Mouse (Mus musculus) heart, embryonic 11.5 days (tissue): ENCODE data around the gene Mymx. TPM values are rescaled to one million over a fixed set of nuclear protein-coding genes. Genes with fewer than 3 reads are reported as not detected.

Source experiments
- ATAC-seq: fragments of 200-750 bp; cut with Nextera tagmentation; replicated peaks from 2 replicates; pipeline ENCODE4 v1.8.0; 2017; ENCODE audit warnings: moderate library complexity; ENCODE audit not compliant: insufficient number of reproducible peaks, low FRiP score, low TSS enrichment
- H3K27ac ChIP-seq: fragments of 300-500 bp; sonication (generic); 2 replicates; pipeline ENCODE4 v1.5.1; 2014; ENCODE audit warnings: mild to moderate bottlenecking, low read depth, low read length
- H3K27me3 ChIP-seq: fragments of 300-500 bp; sonication (generic); 2 replicates; pipeline ENCODE4 v1.6.1; 2014; ENCODE audit warnings: mild to moderate bottlenecking, low read length, mixed read lengths; ENCODE audit not compliant: control insufficient read depth, insufficient read depth
- H3K36me3 ChIP-seq: fragments of 300-500 bp; sonication (generic); 2 replicates; pipeline ENCODE4 v1.6.1; 2014; ENCODE audit warnings: mild to moderate bottlenecking, low read length, moderate library complexity, mixed read lengths; ENCODE audit not compliant: control insufficient read depth, insufficient read depth
- H3K4me1 ChIP-seq: fragments of 300-500 bp; sonication (generic); 2 replicates; pipeline ENCODE4 v1.6.1; 2014; ENCODE audit warnings: low read length; ENCODE audit not compliant: control insufficient read depth, insufficient read depth
- H3K4me2 ChIP-seq: fragments of 300-500 bp; sonication (generic); 2 replicates; pipeline ENCODE4 v1.6.1; 2014; ENCODE audit warnings: mild to moderate bottlenecking, moderate library complexity
- H3K4me3 ChIP-seq: fragments of 300-500 bp; sonication (generic); 2 replicates; pipeline ENCODE4 v1.5.1; 2014; ENCODE audit warnings: low read depth, low read length
- H3K9ac ChIP-seq: fragments of 300-500 bp; sonication (generic); 2 replicates; pipeline ENCODE4 v1.6.1; 2014; ENCODE audit warnings: mild to moderate bottlenecking, low read depth, low read length, moderate library complexity
- H3K9me3 ChIP-seq: fragments of 300-500 bp; sonication (generic); replicated peaks from 2 replicates; pipeline ENCODE4 v1.6.1; 2016; ENCODE audit warnings: low read length; ENCODE audit not compliant: control insufficient read depth
- WGBS: fragments of 180-500 bp; shearing (Covaris S2); extraction: QIAGEN DNeasy Blood & Tissue Kit; methylation state at CpG from one replicate; pipeline ENCODE4 v1.1.7; 2014; ENCODE audit not compliant: insufficient replicate concordance; 5-methylcytosine and 5-hydroxymethylcytosine counted together
- polyA plus RNA-seq: library from polyadenylated mRNA; unstranded; fragments of >200 nt; fragmentation: Nextera tagmentation; extraction: Ambion mirVana; gene quantifications from 2 replicates; pipeline ENCODE4 v1.2.1, GENCODE M21; 2014

Gene Mymx
- polyA plus RNA-seq, 1 experiment from 2014 or later = not detected

- ATAC-seq = no peak
- H3K4me1 ChIP-seq = peaks cover 42% of the 10 kb centered on the region
- H3K27ac ChIP-seq = no peak overlapping the region
- H3K9me3 ChIP-seq = no peaks in the 10 kb centered on the region
- H3K27me3 ChIP-seq = no peaks in the 10 kb centered on the region
- no peak overlapping the region for H3K9ac ChIP-seq
- 74% methylated on average over 6 of the region's 6 CpGs for WGBS
- 0 out of 2 replicates have a peak, but pooled peaks cover 2% of the 10 kb centered on the region for H3K36me3 ChIP-seq
- H3K4me2 ChIP-seq = no peak overlapping the region
- no peak overlapping the region for H3K4me3 ChIP-seq
These were observed 19.7 kb downstream of the Mymx start for GRCm38 (mm10) chr17:45582188-45582587.

- H3K36me3 ChIP-seq = no peaks in the 10 kb centered on the region
- H3K9me3 ChIP-seq = no peaks in the 10 kb centered on the region
- no peak overlapping the region for H3K4me2 ChIP-seq
- H3K27me3 ChIP-seq = no peaks in the 10 kb centered on the region
- no peak overlapping the region for H3K9ac ChIP-seq
- peaks cover 42% of the 10 kb centered on the region for H3K4me1 ChIP-seq
- H3K4me3 ChIP-seq = no peak overlapping the region
- ATAC-seq = no peak
- H3K27ac ChIP-seq = no peak overlapping the region
- WGBS = 18% methylated on average over 2 of the region's 2 CpGs
These were observed 20.3 kb downstream of the Mymx start for GRCm38 (mm10) chr17:45581567-45581983.

GRCm38 (mm10) chr17:45580958-45581477 is 20.9 kb downstream of the Mymx start:
- H3K27me3 ChIP-seq = no peaks in the 10 kb centered on the region
- H3K4me3 ChIP-seq = no peak overlapping the region
- H3K4me1 ChIP-seq = peaks cover 39% of the 10 kb centered on the region
- no peaks in the 10 kb centered on the region for H3K36me3 ChIP-seq
- no peaks in the 10 kb centered on the region for H3K9me3 ChIP-seq
- 41% methylated on average over 12 of the region's 12 CpGs for WGBS
- peak overlapping the region; percentile 34 for H3K9ac ChIP-seq
- ATAC-seq = no peak
- H3K4me2 ChIP-seq = no peak overlapping the region
- H3K27ac ChIP-seq = peak overlapping the region; percentile 17; the same call in 1 of the 2 replicates

GRCm38 (mm10) chr17:45579554-45579953 is 22.3 kb downstream of the Mymx start:
- WGBS = 87% methylated on average over 4 of the region's 4 CpGs
- H3K4me2 ChIP-seq = no peak overlapping the region
- no peak overlapping the region for H3K27ac ChIP-seq
- no peak overlapping the region for H3K4me3 ChIP-seq
- no peaks in the 10 kb centered on the region for H3K27me3 ChIP-seq
- H3K4me1 ChIP-seq = peaks cover 29% of the 10 kb centered on the region
- ATAC-seq = no peak
- no peak overlapping the region for H3K9ac ChIP-seq
- no peaks in the 10 kb centered on the region for H3K9me3 ChIP-seq
- H3K36me3 ChIP-seq = no peaks in the 10 kb centered on the region

- no peaks in the 10 kb centered on the region for H3K36me3 ChIP-seq
- WGBS = 74% methylated on average over 7 of the region's 7 CpGs
- no peak overlapping the region for H3K4me3 ChIP-seq
- no peaks in the 10 kb centered on the region for H3K27me3 ChIP-seq
- no peak overlapping the region for H3K27ac ChIP-seq
- H3K9me3 ChIP-seq = no peaks in the 10 kb centered on the region
- no peak for ATAC-seq
- H3K4me1 ChIP-seq = peaks cover 27% of the 10 kb centered on the region
- no peak overlapping the region for H3K4me2 ChIP-seq
- no peak overlapping the region for H3K9ac ChIP-seq
These were observed 23.1 kb downstream of the Mymx start for GRCm38 (mm10) chr17:45578843-45579242.

- Histone ChIP-seq H3K4me2 (no peak overlapping the region), H3K4me1 (peaks cover 22% of the 10 kb centered on the region), H3K27me3 (no peaks in the 10 kb centered on the region), H3K9ac (no peak overlapping the region), H3K9me3 (no peaks in the 10 kb centered on the region), H3K27ac (peak overlapping the region; percentile 12; the same call in 1 of the 2 replicates), H3K36me3 (no peaks in the 10 kb centered on the region), H3K4me3 (no peak overlapping the region)
- WGBS = 29% methylated on average over 5 of the region's 5 CpGs
- no peak for ATAC-seq
These were observed 23.7 kb downstream of the Mymx start for GRCm38 (mm10) chr17:45578242-45578641.

GRCm38 (mm10) chr17:45575123-45575897 is 26.6 kb downstream of the Mymx start:
- Histone ChIP-seq H3K36me3 (peaks cover 12% of the 10 kb centered on the region), H3K27ac (no peak overlapping the region), H3K4me3 (no peak overlapping the region), H3K9me3 (no peaks in the 10 kb centered on the region), H3K9ac (peak overlapping the region; percentile 100; the same call in 1 of the 2 replicates), H3K4me1 (peaks cover 23% of the 10 kb centered on the region), H3K4me2 (peak overlapping the region; percentile 8; the same call in 1 of the 2 replicates), H3K27me3 (no peaks in the 10 kb centered on the region)
- 92% methylated on average over 8 of the region's 8 CpGs for WGBS
- ATAC-seq = no peak

GRCm38 (mm10) chr17:45574129-45574761 is 27.7 kb downstream of the Mymx start:
- peaks cover 22% of the 10 kb centered on the region for H3K36me3 ChIP-seq
- WGBS = 2% methylated on average over 17 of the region's 17 CpGs
- H3K27me3 ChIP-seq = no peaks in the 10 kb centered on the region
- peak overlapping the region; percentile 100 for H3K4me3 ChIP-seq
- ATAC-seq = peak; percentile 2; the same call in 1 of the 2 replicates
- peaks cover 23% of the 10 kb centered on the region for H3K4me1 ChIP-seq
- peak overlapping the region; percentile 100 for H3K9ac ChIP-seq
- no peaks in the 10 kb centered on the region for H3K9me3 ChIP-seq
- peak overlapping the region; percentile 95 for H3K4me2 ChIP-seq
- peak overlapping the region; percentile 99 for H3K27ac ChIP-seq
